Comparison of ENCODE assay signal across 8 mouse cellular contexts in genomic region chr10:117647158-117647505, GRCm38 (mm10). TPM values are rescaled to one million over a fixed set of nuclear protein-coding genes. Genes with fewer than 3 reads are reported as not detected.
DNase-seq lines count a peak whose midpoint lies in the region; ATAC-seq and TF ChIP-seq lines count a peak whose summit lies in the region.

No protein-coding gene starts in this region.

- no peak for TF ChIP-seq POLR2A in brain, embryonic 14.5 days (IDR thresholded peaks at IDR 0.05; ENCODE audit: borderline replicate concordance, extremely low read depth, insufficient read depth, insufficient read length, poor library complexity, severe bottlenecking)
- no peak for TF ChIP-seq POLR2A in lung, adult 2 months (IDR thresholded peaks at IDR 0.05; ENCODE audit: borderline replicate concordance, extremely low read depth, low read depth, low read length)

- peaks cover 3% of the 10 kb centered on the region for H3K4me1 ChIP-seq in forebrain, embryonic 14.5 days (ENCODE audit: control insufficient read depth, insufficient read depth, low read length)
- H3K4me1 ChIP-seq in kidney, embryonic 15.5 days = peaks cover 16% of the 10 kb centered on the region
- peaks cover 5% of the 10 kb centered on the region for H3K4me1 ChIP-seq in lung, adult 2 months (ENCODE audit: control insufficient read depth, insufficient read depth, low read length)

- ATAC-seq in forebrain, embryonic 14.5 days = peak; percentile 96
- ATAC-seq in kidney, embryonic 15.5 days (replicated peaks; ENCODE audit: low FRiP score) = peak; percentile 76

- no peak for TF ChIP-seq CTCF in brain, embryonic 14.5 days (IDR thresholded peaks at IDR 0.05; ENCODE audit: borderline replicate concordance, extremely low read depth, insufficient read depth, insufficient read length)
- TF ChIP-seq CTCF in lung, adult 2 months (IDR thresholded peaks at IDR 0.05; ENCODE audit: insufficient read depth, low read length) = no peak

- no peak overlapping the region for H3K4me3 ChIP-seq in forebrain, embryonic 14.5 days (ENCODE audit: low read depth, low read length)
- no peak overlapping the region for H3K4me3 ChIP-seq in kidney, embryonic 15.5 days (replicated peaks)
- no peak overlapping the region for H3K4me3 ChIP-seq in lung, adult 2 months (replicated peaks; ENCODE audit: extremely low read depth, low read depth, low read length)

- 22% methylated on average over 13 of the region's 13 CpGs for WGBS in forebrain, embryonic 14.5 days
- 46% methylated on average over 13 of the region's 13 CpGs for WGBS in kidney, embryonic 15.5 days
- 70% methylated on average over 13 of the region's 13 CpGs for WGBS in lung, adult 2 months

- 0 out of 2 replicates have a peak overlapping the region, but pooled peaks have one; percentile 3 for H3K27ac ChIP-seq in forebrain, embryonic 14.5 days (ENCODE audit: low read depth, low read length)
- no peak overlapping the region for H3K27ac ChIP-seq in kidney, embryonic 15.5 days

- H3K9ac ChIP-seq in forebrain, embryonic 14.5 days (ENCODE audit: low read length) = no peak overlapping the region
- H3K9ac ChIP-seq in kidney, embryonic 15.5 days = no peak overlapping the region

- H3K4me2 ChIP-seq in forebrain, embryonic 14.5 days (ENCODE audit: low read length) = no peak overlapping the region
- peak overlapping the region; percentile 43 for H3K4me2 ChIP-seq in kidney, embryonic 15.5 days

- DNase-seq in brain, embryonic 14.5 days (ENCODE audit: low read depth) = peak; percentile 93
- DNase-seq in forebrain, embryonic 14.5 days (ENCODE audit: low spot score) = peak; percentile 84
- peak; percentile 92 for DNase-seq in left cerebral cortex, postnatal 4 days
- no peak for DNase-seq in urinary bladder, adult 2 months (ENCODE audit: low spot score)
- DNase-seq in adrenal gland, adult 2 months = no peak
- no peak for DNase-seq in adrenal gland, adult 8-10 months
- DNase-seq in lung, adult 2 months = no peak

- no peaks in the 10 kb centered on the region for H3K9me3 ChIP-seq in forebrain, embryonic 14.5 days (replicated peaks; ENCODE audit: control insufficient read depth, low read length)
- no peaks in the 10 kb centered on the region for H3K9me3 ChIP-seq in kidney, embryonic 15.5 days (replicated peaks)

- H3K27me3 ChIP-seq in forebrain, embryonic 14.5 days (replicated peaks; ENCODE audit: control insufficient read depth, insufficient read depth, low read length) = no peaks in the 10 kb centered on the region
- no peaks in the 10 kb centered on the region for H3K27me3 ChIP-seq in kidney, embryonic 15.5 days

- intact Hi-C loops in left cerebral cortex, postnatal 4 days (cut with DNase I) = no loop called here

- H3K36me3 ChIP-seq in forebrain, embryonic 14.5 days (ENCODE audit: control insufficient read depth, insufficient read depth, low read length) = no peaks in the 10 kb centered on the region
- H3K36me3 ChIP-seq in kidney, embryonic 15.5 days = no peaks in the 10 kb centered on the region

RNA-seq across cellular contexts. Expression of gene Cpm, which starts 17.8 kb away (rescaled TPM):
- polyA plus RNA-seq in brain, embryonic 14.5 days (2012; rRNA removed) = 3.4 and 3.7 TPM in 2 replicates
- polyA plus RNA-seq in forebrain, embryonic 14.5 days (2014; fragmentation: Nextera tagmentation; extraction: Ambion mirVana) = 5.1 and 6.1 TPM in 2 replicates
- 31.3 and 31.5 TPM in 2 replicates for polyA plus RNA-seq in kidney, embryonic 15.5 days (2015; fragmentation: Nextera tagmentation; extraction: Ambion mirVana)
- 1 to 10 TPM; 1.7 to 2.5 TPM for total RNA-seq in left cerebral cortex, postnatal 4 days (2021)
- polyA plus RNA-seq in urinary bladder, adult 2 months (2012; rRNA removed) = 3.8 and 4.1 TPM in 2 replicates
- total RNA-seq in adrenal gland, adult 2 months (2021) = 10 to 100 TPM; 21.4 to 29.3 TPM
- polyA plus RNA-seq in adrenal gland, adult 2 months (2012; rRNA removed) = 14.6 and 19.2 TPM in 2 replicates
- total RNA-seq in adrenal gland, adult 8-10 months (2022) = 10 to 100 TPM; 19.9 to 44.3 (median 31.5) TPM
- 104 and 117 TPM in 2 replicates for polyA plus RNA-seq in lung, adult 2 months (2012; rRNA removed)

Comparison
In these comparisons a context has a peak if more than half of its experiments do, and no peak if none do; other contexts are left out.
1. DNase-seq: peak in brain, embryonic 14.5 days (single experiment), forebrain, embryonic 14.5 days (single experiment) and left cerebral cortex, postnatal 4 days (single experiment); none in urinary bladder, adult 2 months (single experiment), adrenal gland, adult 2 months (single experiment), adrenal gland, adult 8-10 months (single experiment) and lung, adult 2 months (single experiment).